Mouse (Mus musculus): ENCODE measurements around the gene Gm10591.
"Not testable (repeated sequence)": the region's sequence is repeated elsewhere in the genome, so short reads cannot be mapped to it uniquely, and the experiment has no call there.

DNA sequence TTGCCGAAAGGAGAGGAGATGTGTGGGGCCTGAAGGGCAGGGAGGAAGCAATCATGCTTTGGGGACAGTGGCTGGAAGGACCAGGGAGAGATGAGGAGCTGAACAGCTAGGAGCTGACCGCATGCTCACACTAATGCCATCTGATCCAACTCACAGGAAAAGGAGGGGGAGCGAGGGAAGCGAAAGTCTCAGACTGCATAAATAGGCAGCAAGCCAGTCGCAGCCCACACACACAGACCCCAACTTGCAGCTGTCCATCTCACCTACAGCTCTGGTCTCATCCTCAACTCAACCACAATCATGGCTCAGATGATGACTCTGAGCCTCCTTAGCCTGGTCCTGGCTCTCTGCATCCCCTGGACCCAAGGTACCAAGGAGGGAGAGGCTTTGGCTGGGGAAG is at the start of gene Gm10591:
- not testable (repeated sequence) for TF ChIP-seq CTCF (IDR thresholded peaks at IDR 0.05; ENCODE audit: borderline replicate concordance, extremely low read depth, insufficient read depth, insufficient read length); POLR2A (IDR thresholded peaks at IDR 0.05; ENCODE audit: borderline replicate concordance, extremely low read depth, insufficient read depth, insufficient read length, poor library complexity, severe bottlenecking)
